Mouse (Mus musculus): ENCODE measurements around the gene Olfr1437.
"Not testable (repeated sequence)": the region's sequence is repeated elsewhere in the genome, so short reads cannot be mapped to it uniquely, and the experiment has no call there.

Olfr1437 gene

GRCm38 (mm10) chr19:12325001-12325400 is at the start of gene Olfr1437:
TSS of gene Olfr1437 (minus strand) at chr19:12325101.
- no peak for DNase-seq (ENCODE audit: low spot score)

- DNase-seq (ENCODE audit: low spot score): no peak
Measured at GRCm38 (mm10) chr19:12374465-12375025, 49.6 kb upstream of the Olfr1437 start.

- DNase-seq (ENCODE audit: low spot score): no peak
Measured at GRCm38 (mm10) chr19:12373004-12373403, 48.1 kb upstream of the Olfr1437 start.

GRCm38 (mm10) chr19:12335810-12336209 is 10.9 kb upstream of the Olfr1437 start, which contains the start of gene Olfr1438-ps1:
TSS of gene Olfr1438-ps1 (minus strand) at chr19:12335910.
- no peak for DNase-seq (ENCODE audit: low spot score)

- not testable (repeated sequence) for DNase-seq (ENCODE audit: low spot score)
Measured at GRCm38 (mm10) chr19:12299030-12299429, 25.9 kb downstream of the Olfr1437 start, which contains the start of gene Olfr1436. TSS of gene Olfr1436 (minus strand) at chr19:12299130.

- DNase-seq (ENCODE audit: low spot score): no peak
Measured at GRCm38 (mm10) chr19:12292979-12293378, 31.9 kb downstream of the Olfr1437 start.

- no peak for DNase-seq (ENCODE audit: low spot score)
Measured at GRCm38 (mm10) chr19:12279554-12279953, 45.3 kb downstream of the Olfr1437 start, which contains the start of gene Olfr1434. TSS of gene Olfr1434 (plus strand) at chr19:12279854.

Data from T-cell, adult 2 months (primary cell).